Mouse (Mus musculus) lung, adult 2 months (tissue): ENCODE data around the gene Ryr1.

ENCODE experiments used
- CTCF ChIP-seq: fragments of 200-500 bp; IDR thresholded peaks from 2 replicates; pipeline ENCODE4 v1.5.1; 2011; ENCODE audit warnings: mild to moderate bottlenecking, low read length, control low read depth; ENCODE audit not compliant: insufficient read depth
- POLR2A ChIP-seq: fragments of 200-500 bp; IDR thresholded peaks from 2 replicates; pipeline ENCODE4 v1.6.1; 2011; ENCODE audit warnings: low read depth, mild to moderate bottlenecking, control low read depth, low read length, borderline replicate concordance; ENCODE audit errors: extremely low read depth

DNA sequence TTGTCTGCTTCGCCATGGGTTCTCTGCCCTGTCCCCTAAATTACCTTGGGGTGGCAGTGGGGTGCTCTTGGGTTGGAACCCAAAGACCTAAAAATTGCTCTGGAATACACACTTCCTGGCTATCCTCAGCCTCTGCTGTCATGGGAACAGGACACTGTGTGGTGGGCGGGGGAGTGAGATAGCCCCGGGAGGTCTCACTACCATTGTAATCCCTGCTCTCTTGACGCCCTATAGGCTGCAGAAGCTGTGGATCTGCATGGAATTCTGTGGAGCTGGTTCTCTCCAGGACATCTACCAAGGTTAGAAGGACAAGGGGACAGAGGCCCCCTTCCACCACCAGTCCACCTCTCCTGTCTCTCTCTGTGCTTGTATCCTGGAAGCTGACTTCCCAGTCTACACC, 141.1 kb downstream of the Ryr1 start:
- TF ChIP-seq CTCF (no peak), POLR2A (no peak)
